Comparison of ENCODE assay signal across 9 mouse cellular contexts in the genomic region with DNA sequence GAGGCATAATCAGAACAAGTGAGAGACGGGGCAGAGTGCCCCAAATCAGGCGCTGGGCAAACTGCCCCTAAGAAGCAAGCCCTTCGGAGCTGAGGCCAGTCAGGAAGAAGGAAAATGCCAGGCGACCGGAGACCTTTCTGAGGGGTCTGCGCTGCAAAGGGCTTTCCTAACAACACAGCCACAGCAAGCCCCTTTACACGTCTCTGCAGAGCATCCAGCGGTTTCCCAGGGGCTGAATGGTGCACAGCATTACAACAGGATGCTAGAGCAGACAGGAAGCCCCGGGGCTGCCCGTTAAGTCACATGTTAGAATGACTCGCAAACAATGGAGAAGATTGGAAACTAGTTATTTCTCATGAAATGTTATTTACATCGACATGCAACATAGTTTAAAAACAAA. TPM values are rescaled to one million over a fixed set of nuclear protein-coding genes. Genes with fewer than 3 reads are reported as not detected.
DNase-seq lines count a peak whose midpoint lies in the region; ATAC-seq lines count a peak whose summit lies in the region.
"Had no signal": no experiment of that assay in that cellular context is flagged by ENCODE, and none has a peak within 500 bp of the region (broad histone marks: within the 10 kb centered on the region; RNA-seq: fewer than 3 reads in every experiment).

No protein-coding gene starts in this region.

- peaks cover 42% of the 10 kb centered on the region for H3K4me1 ChIP-seq in heart, embryonic 10.5 days

- peaks cover 10% of the 10 kb centered on the region; the same call in 1 of the 2 replicates for H3K36me3 ChIP-seq in heart, embryonic 10.5 days

- no peak for DNase-seq in heart, embryonic 10.5 days (ENCODE audit: low spot score)
- DNase-seq in heart, adult 18-20 months, result no peak
- DNase-seq in lung, postnatal 10 days, result peak; percentile 9
- DNase-seq in lung, postnatal 4 days, result no peak
- DNase-seq in thymus, postnatal 14 days, result peak; percentile 70
- no peak for DNase-seq in right cerebral cortex, postnatal 25 days
- no peak for DNase-seq in ovary, postnatal 36 days (ENCODE audit: low spot score)
- DNase-seq: kidney, postnatal 25 days had no signal

- H3K4me3 ChIP-seq in heart, embryonic 10.5 days, result no peak overlapping the region

- 75% methylated on average over 12 of the region's 12 CpGs for WGBS in heart, embryonic 10.5 days

- no peaks in the 10 kb centered on the region for H3K27me3 ChIP-seq in heart, embryonic 10.5 days (ENCODE audit: insufficient read depth, poor library complexity, severe bottlenecking)

- ATAC-seq in hematopoietic stem cell, adult 5-6 weeks (replicated peaks in 1 of 2; ENCODE audit: insufficient read depth in 1 of 2, low FRiP score in 2 of 2, low TSS enrichment in 1 of 2, low read depth in 1 of 2, poor library complexity in 2 of 2, severe bottlenecking in 2 of 2), result peak; percentile 43 to 64

- H3K9me3 ChIP-seq in heart, embryonic 10.5 days, result no peaks in the 10 kb centered on the region

- peak overlapping the region; percentile 37; the same call in 1 of the 2 replicates for H3K27ac ChIP-seq in heart, embryonic 10.5 days

RNA-seq across cellular contexts. Expression of gene Disp1, which starts 53.5 kb away (rescaled TPM):
- 10.8 and 11.4 TPM in 2 replicates for polyA plus RNA-seq in heart, embryonic 10.5 days (2016; fragmentation: Nextera tagmentation; extraction: Ambion mirVana)
- total RNA-seq in heart, adult 18-20 months (2021), result 1 to 10 TPM; 7.6 to 8.3 TPM
- total RNA-seq in hematopoietic stem cell, adult 5-6 weeks (2017), result 4.9 and 6.9 TPM in 2 replicates

Comparison
In these comparisons a context has a peak if more than half of its experiments do, and no peak if none do; other contexts are left out.
1. DNase-seq: peak in lung, postnatal 10 days (single experiment) and thymus, postnatal 14 days (single experiment); none in heart, embryonic 10.5 days (single experiment), heart, adult 18-20 months (0 of 2), lung, postnatal 4 days (0 of 2), right cerebral cortex, postnatal 25 days (single experiment) and ovary, postnatal 36 days (single experiment).